Mouse (Mus musculus) cerebellum, adult 2 months (tissue): ENCODE data around the gene Prkcsh.

Experiments used
- CTCF ChIP-seq: fragments of 200-500 bp; IDR thresholded peaks from 2 replicates; pipeline ENCODE4 v1.5.1; 2011; ENCODE audit warnings: low read depth, mild to moderate bottlenecking, control low read depth, low read length, moderate library complexity, borderline replicate concordance; ENCODE audit not compliant: insufficient read depth
- POLR2A ChIP-seq: fragments of 200-500 bp; IDR thresholded peaks from 2 replicates; pipeline ENCODE4 v1.6.1; 2011; ENCODE audit warnings: low read length, control low read depth, borderline replicate concordance; ENCODE audit not compliant: insufficient read depth

GRCm38 (mm10) chr9:21983911-21984310, 18.7 kb upstream of the Prkcsh start:
- TF ChIP-seq CTCF (no peak), POLR2A (no peak)
